Mouse (Mus musculus): ENCODE measurements around the gene AL731706.2. TPM values are rescaled to one million over a fixed set of nuclear protein-coding genes. Genes with fewer than 3 reads are reported as not detected.
A peak's percentile ranks its signal among the peaks of the same experiment; 100 is the strongest.
"Not testable (repeated sequence)": the region's sequence is repeated elsewhere in the genome, so short reads cannot be mapped to it uniquely, and the experiment has no call there.

The AL731706.2 gene
- polyA plus RNA-seq, 1 experiment = not detected

GRCm38 (mm10) chr2:136909298-136909697 is 23.8 kb upstream of the AL731706.2 start:
- Histone ChIP-seq H3K4me3 (ENCODE audit: insufficient read depth, low read depth, low read length) (no peak overlapping the region), H3K27me3 (replicated peaks; ENCODE audit: control insufficient read depth, insufficient read depth, low read length) (no peaks in the 10 kb centered on the region), H3K36me3 (ENCODE audit: control insufficient read depth, insufficient read depth, low read length) (no peaks in the 10 kb centered on the region), H3K4me1 (ENCODE audit: control insufficient read depth, insufficient read depth, low read length) (no peaks in the 10 kb centered on the region), H3K27ac (ENCODE audit: insufficient read depth, low read depth, low read length) (no peak overlapping the region)
- no peak for DNase-seq
- TF ChIP-seq CTCF (conservative IDR thresholded peaks at IDR 0.05; ENCODE audit: insufficient read depth, insufficient read length, low read depth, low read length) (no peak), POLR2A (IDR thresholded peaks at IDR 0.05; ENCODE audit: low read depth, low read length) (no peak)
- WGBS = 87% methylated on average over 2 of the region's 2 CpGs

- DNase-seq = no peak
- WGBS = 96% methylated on average over 3 of the region's 3 CpGs
- no peaks in the 10 kb centered on the region for H3K27me3 ChIP-seq (replicated peaks; ENCODE audit: control insufficient read depth, insufficient read depth, low read length)
- no peak overlapping the region for H3K27ac ChIP-seq (ENCODE audit: insufficient read depth, low read depth, low read length)
- TF ChIP-seq POLR2A (IDR thresholded peaks at IDR 0.05; ENCODE audit: low read depth, low read length) (no peak), CTCF (conservative IDR thresholded peaks at IDR 0.05; ENCODE audit: insufficient read depth, insufficient read length, low read depth, low read length) (no peak)
- H3K36me3 ChIP-seq (ENCODE audit: control insufficient read depth, insufficient read depth, low read length) = no peaks in the 10 kb centered on the region
- no peaks in the 10 kb centered on the region for H3K4me1 ChIP-seq (ENCODE audit: control insufficient read depth, insufficient read depth, low read length)
- no peak overlapping the region for H3K4me3 ChIP-seq (ENCODE audit: insufficient read depth, low read depth, low read length)
These were observed 23.1 kb upstream of the AL731706.2 start for GRCm38 (mm10) chr2:136908596-136908995.

GRCm38 (mm10) chr2:136896131-136896530 is 10.7 kb upstream of the AL731706.2 start:
- no peak overlapping the region for H3K4me3 ChIP-seq (ENCODE audit: insufficient read depth, low read depth, low read length)
- H3K27ac ChIP-seq (ENCODE audit: insufficient read depth, low read depth, low read length) = no peak overlapping the region
- H3K27me3 ChIP-seq (replicated peaks; ENCODE audit: control insufficient read depth, insufficient read depth, low read length) = no peaks in the 10 kb centered on the region
- no peak for DNase-seq
- H3K36me3 ChIP-seq (ENCODE audit: control insufficient read depth, insufficient read depth, low read length) = no peaks in the 10 kb centered on the region
- TF ChIP-seq POLR2A (IDR thresholded peaks at IDR 0.05; ENCODE audit: low read depth, low read length) (no peak), CTCF (conservative IDR thresholded peaks at IDR 0.05; ENCODE audit: insufficient read depth, insufficient read length, low read depth, low read length) (no peak)
- H3K4me1 ChIP-seq (ENCODE audit: control insufficient read depth, insufficient read depth, low read length) = 0 out of 2 replicates have a peak, but pooled peaks cover 2% of the 10 kb centered on the region
- WGBS = 78% methylated on average over 2 of the region's 2 CpGs

- Histone ChIP-seq H3K4me3 (ENCODE audit: insufficient read depth, low read depth, low read length) (no peak overlapping the region), H3K27ac (ENCODE audit: insufficient read depth, low read depth, low read length) (no peak overlapping the region), H3K27me3 (replicated peaks; ENCODE audit: control insufficient read depth, insufficient read depth, low read length) (no peaks in the 10 kb centered on the region), H3K36me3 (ENCODE audit: control insufficient read depth, insufficient read depth, low read length) (no peaks in the 10 kb centered on the region), H3K4me1 (ENCODE audit: control insufficient read depth, insufficient read depth, low read length) (peaks cover 6% of the 10 kb centered on the region; the same call in 1 of the 2 replicates)
- WGBS = 93% methylated on average over 2 of the region's 2 CpGs
- no peak for TF ChIP-seq CTCF (conservative IDR thresholded peaks at IDR 0.05; ENCODE audit: insufficient read depth, insufficient read length, low read depth, low read length)
- no peak for DNase-seq
These were observed 9.0 kb upstream of the AL731706.2 start for GRCm38 (mm10) chr2:136894494-136894893.

- WGBS = under 1% methylated on average over 23 of the region's 23 CpGs
- Histone ChIP-seq H3K36me3 (ENCODE audit: control insufficient read depth, insufficient read depth, low read length) (no peaks in the 10 kb centered on the region), H3K4me1 (ENCODE audit: control insufficient read depth, insufficient read depth, low read length) (peaks cover 8% of the 10 kb centered on the region; the same call in 1 of the 2 replicates), H3K27me3 (replicated peaks; ENCODE audit: control insufficient read depth, insufficient read depth, low read length) (no peaks in the 10 kb centered on the region), H3K4me3 (ENCODE audit: insufficient read depth, low read depth, low read length) (peak overlapping the region; percentile 91), H3K27ac (ENCODE audit: insufficient read depth, low read depth, low read length) (peak overlapping the region; percentile 51; the same call in 1 of the 2 replicates)
- peak; percentile 99 for DNase-seq
- TF ChIP-seq POLR2A (IDR thresholded peaks at IDR 0.05; ENCODE audit: low read depth, low read length) (peak; percentile 23), CTCF (conservative IDR thresholded peaks at IDR 0.05; ENCODE audit: insufficient read depth, insufficient read length, low read depth, low read length) (no peak)
These were observed 6.5 kb upstream of the AL731706.2 start for GRCm38 (mm10) chr2:136891951-136892371.

- Histone ChIP-seq H3K36me3 (ENCODE audit: control insufficient read depth, insufficient read depth, low read length) (no peaks in the 10 kb centered on the region), H3K27ac (ENCODE audit: insufficient read depth, low read depth, low read length) (peak within 1 kb of the TSS; percentile 100), H3K27me3 (replicated peaks; ENCODE audit: control insufficient read depth, insufficient read depth, low read length) (no peaks in the 10 kb centered on the region), H3K4me1 (ENCODE audit: control insufficient read depth, insufficient read depth, low read length) (peaks cover 8% of the 10 kb centered on the region; the same call in 1 of the 2 replicates), H3K4me3 (ENCODE audit: insufficient read depth, low read depth, low read length) (peak within 1 kb of the TSS; percentile 99)
- under 1% methylated on average over 49 of the region's 49 CpGs for WGBS
- DNase-seq = peak; percentile 100
- peak; percentile 89 for TF ChIP-seq POLR2A (IDR thresholded peaks at IDR 0.05; ENCODE audit: low read depth, low read length)
- TF ChIP-seq CTCF (conservative IDR thresholded peaks at IDR 0.05; ENCODE audit: insufficient read depth, insufficient read length, low read depth, low read length) = no peak
These were observed 5.8 kb upstream of the AL731706.2 start, which contains the start of the genes Slx4ip, AL731706.1 and Mkks for GRCm38 (mm10) chr2:136891068-136891950. TSS of gene Slx4ip (plus strand) at chr2:136891218. TSS of gene AL731706.1 (minus strand) at chr2:136891389. TSS of gene Mkks (minus strand) at chr2:136891389.

- not testable (repeated sequence) for H3K4me1 ChIP-seq (ENCODE audit: control insufficient read depth, insufficient read depth, low read length); DNase-seq; H3K27me3 ChIP-seq (replicated peaks; ENCODE audit: control insufficient read depth, insufficient read depth, low read length); H3K36me3 ChIP-seq (ENCODE audit: control insufficient read depth, insufficient read depth, low read length)
- Histone ChIP-seq H3K4me3 (ENCODE audit: insufficient read depth, low read depth, low read length) (peak overlapping the region; percentile 99), H3K27ac (ENCODE audit: insufficient read depth, low read depth, low read length) (peak overlapping the region; percentile 100)
- WGBS = 6% methylated on average over 15 of the region's 15 CpGs
These were observed 5.2 kb upstream of the AL731706.2 start for GRCm38 (mm10) chr2:136890716-136891067.
